Mouse (Mus musculus): ENCODE data around the gene Pik3cd.

DNA sequence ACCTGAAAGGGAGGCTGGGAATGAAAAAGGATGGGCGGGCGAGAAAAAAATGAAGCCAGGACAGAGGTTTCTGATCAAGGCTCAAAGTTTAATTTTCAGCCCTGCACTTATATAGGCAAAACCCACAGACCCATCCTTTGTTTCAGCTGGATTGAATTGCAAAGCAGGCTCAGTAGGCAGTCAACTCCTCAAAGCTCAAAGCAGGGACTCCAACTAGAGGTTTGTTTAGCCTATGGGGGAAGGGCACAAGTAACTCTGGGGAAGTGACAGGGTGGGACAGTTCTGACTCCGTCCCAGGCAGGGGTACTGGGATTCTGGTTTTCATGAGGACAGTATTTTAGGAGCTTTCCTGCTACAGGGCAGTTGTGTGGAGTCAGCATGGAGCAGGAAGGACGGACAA lies 81.1 kb downstream of the Pik3cd start:
- TF ChIP-seq CTCF (IDR thresholded peaks at IDR 0.05; ENCODE audit: low read depth, low read length) (no peak), POLR2A (IDR thresholded peaks at IDR 0.05; ENCODE audit: extremely low read depth, insufficient read depth, low read length) (no peak)
